Mouse (Mus musculus): ENCODE data around the gene Prdm12. TPM values are rescaled to one million over a fixed set of nuclear protein-coding genes. Genes with fewer than 3 reads are reported as not detected.

Gene Prdm12
- polyA plus RNA-seq, 1 experiment: not detected

DNA sequence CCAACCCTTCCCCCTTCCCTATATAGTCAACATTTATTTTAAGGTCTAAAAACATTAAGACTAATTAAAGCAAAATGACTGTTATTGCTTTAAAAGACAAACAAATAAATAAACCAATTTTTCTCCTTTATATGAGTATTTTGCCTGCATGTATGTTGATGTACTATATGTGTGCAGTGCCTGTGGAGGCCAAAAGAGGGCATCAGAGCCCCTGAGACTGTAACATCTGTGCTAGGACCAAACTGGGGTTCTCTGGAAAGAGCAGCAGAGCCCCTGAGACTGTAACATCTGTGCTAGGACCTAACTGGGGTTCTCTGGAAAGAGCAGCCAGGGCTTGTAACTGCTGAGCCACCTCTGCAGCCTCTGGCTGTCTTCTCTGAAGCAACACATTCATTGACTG, 58.4 kb downstream of the Prdm12 start:
- H3K4me3 ChIP-seq (replicated peaks; ENCODE audit: extremely low read depth, low read depth, low read length): no peak overlapping the region
- H3K4me1 ChIP-seq (ENCODE audit: control insufficient read depth, insufficient read depth, low read length): no peaks in the 10 kb centered on the region
- no peak for DNase-seq
- TF ChIP-seq POLR2A (IDR thresholded peaks at IDR 0.05; ENCODE audit: borderline replicate concordance, extremely low read depth, low read depth, low read length) (no peak), CTCF (IDR thresholded peaks at IDR 0.05; ENCODE audit: insufficient read depth, low read length) (no peak)

GRCm38 (mm10) chr2:31700545-31701446, 61.0 kb downstream of the Prdm12 start:
- H3K4me1 ChIP-seq (ENCODE audit: control insufficient read depth, insufficient read depth, low read length): no peaks in the 10 kb centered on the region
- no peak for TF ChIP-seq POLR2A (IDR thresholded peaks at IDR 0.05; ENCODE audit: borderline replicate concordance, extremely low read depth, low read depth, low read length)
- TF ChIP-seq CTCF (IDR thresholded peaks at IDR 0.05; ENCODE audit: insufficient read depth, low read length): no peak
- 47% methylated on average over 7 of the region's 7 CpGs for WGBS
- no peak overlapping the region for H3K4me3 ChIP-seq (replicated peaks; ENCODE audit: extremely low read depth, low read depth, low read length)
- DNase-seq: no peak

- DNase-seq: no peak
- TF ChIP-seq CTCF (IDR thresholded peaks at IDR 0.05; ENCODE audit: insufficient read depth, low read length) (no peak), POLR2A (IDR thresholded peaks at IDR 0.05; ENCODE audit: borderline replicate concordance, extremely low read depth, low read depth, low read length) (no peak)
- no peak overlapping the region for H3K4me3 ChIP-seq (replicated peaks; ENCODE audit: extremely low read depth, low read depth, low read length)
- H3K4me1 ChIP-seq (ENCODE audit: control insufficient read depth, insufficient read depth, low read length): no peaks in the 10 kb centered on the region
Measured at GRCm38 (mm10) chr2:31703226-31703625, 63.4 kb downstream of the Prdm12 start.

Other genes with a start within 250 kb of the Prdm12 start
- 14.3 and 18.2 TPM in 2 replicates for gene Ass1, start 169.8 kb upstream of the Prdm12 start, polyA plus RNA-seq (2012; rRNA removed)
- gene Fubp3, start 67.4 kb upstream of the Prdm12 start, polyA plus RNA-seq (2012; rRNA removed): 46.4 and 48.9 TPM in 2 replicates
- gene Exosc2, start 30.7 kb downstream of the Prdm12 start, polyA plus RNA-seq (2012; rRNA removed): 7.7 and 8.8 TPM in 2 replicates
- gene Abl1, start 48.3 kb downstream of the Prdm12 start, polyA plus RNA-seq (2012; rRNA removed): 55.0 and 61.7 TPM in 2 replicates
- 0.12 and 0.13 TPM in 2 replicates for gene Qrfp, start 170.5 kb downstream of the Prdm12 start, polyA plus RNA-seq (2012; rRNA removed)
- gene Fibcd1, start 206.0 kb downstream of the Prdm12 start, polyA plus RNA-seq (2012; rRNA removed): 0.02 and 0.06 TPM in 2 replicates
- 18.8 and 25.1 TPM in 2 replicates for gene Lamc3, start 247.3 kb downstream of the Prdm12 start, polyA plus RNA-seq (2012; rRNA removed)

Measured in lung, adult 2 months (tissue).